Mouse (Mus musculus) T-cell, adult 2 months (primary cell): ENCODE data around the gene Zfp143.
A peak's percentile ranks its signal among the peaks of the same experiment; 100 is the strongest.
"Not testable (repeated sequence)": the region's sequence is repeated elsewhere in the genome, so short reads cannot be mapped to it uniquely, and the experiment has no call there.

ENCODE experiments used
- DNase-seq: peaks from one replicate; pipeline ENCODE4 v3.0.0; 2022; ENCODE audit warnings: low spot score

Zfp143 gene

GRCm38 (mm10) chr7:110096332-110096731 is 35.3 kb downstream of the Zfp143 start:
- DNase-seq = no peak

GRCm38 (mm10) chr7:110097106-110097793 is 36.2 kb downstream of the Zfp143 start:
- no peak for DNase-seq

GRCm38 (mm10) chr7:110100854-110101253 is 39.8 kb downstream of the Zfp143 start:
- DNase-seq = no peak

GRCm38 (mm10) chr7:110101266-110101665 is 40.2 kb downstream of the Zfp143 start:
- no peak for DNase-seq

- no peak for DNase-seq
These were observed 44.0 kb downstream of the Zfp143 start for GRCm38 (mm10) chr7:110105041-110105440.

GRCm38 (mm10) chr7:110106633-110107032 is 45.6 kb downstream of the Zfp143 start:
- no peak for DNase-seq

- DNase-seq = not testable (repeated sequence)
These were observed 47.5 kb downstream of the Zfp143 start for GRCm38 (mm10) chr7:110108524-110108923.

GRCm38 (mm10) chr7:110108967-110109610 is 48.1 kb downstream of the Zfp143 start:
- peak; percentile 60 for DNase-seq

GRCm38 (mm10) chr7:110110061-110110656 is 49.1 kb downstream of the Zfp143 start:
- DNase-seq = no peak

GRCm38 (mm10) chr7:110114699-110115098 is 53.7 kb downstream of the Zfp143 start:
- DNase-seq = no peak

- DNase-seq = no peak
These were observed 55.8 kb downstream of the Zfp143 start for GRCm38 (mm10) chr7:110116731-110117291.

GRCm38 (mm10) chr7:110118448-110118847 is 57.4 kb downstream of the Zfp143 start:
- no peak for DNase-seq

GRCm38 (mm10) chr7:110120157-110120784 is 59.3 kb downstream of the Zfp143 start:
- DNase-seq = no peak

GRCm38 (mm10) chr7:110121162-110121515 is 60.1 kb downstream of the Zfp143 start:
- no peak for DNase-seq

GRCm38 (mm10) chr7:110121516-110122288 is 60.7 kb downstream of the Zfp143 start, which contains the start of gene Wee1:
Gene Wee1 (plus strand): TSS chr7:110122046.
- peak; percentile 95 for DNase-seq

- no peak for DNase-seq
These were observed 61.2 kb downstream of the Zfp143 start for GRCm38 (mm10) chr7:110122289-110122564.

GRCm38 (mm10) chr7:110122565-110123422 is 61.8 kb downstream of the Zfp143 start:
- DNase-seq = peak; percentile 59

- DNase-seq = peak; percentile 9
These were observed 63.0 kb downstream of the Zfp143 start for GRCm38 (mm10) chr7:110123844-110124555.

GRCm38 (mm10) chr7:110128566-110128965 is 67.5 kb downstream of the Zfp143 start:
- no peak for DNase-seq

- DNase-seq = not testable (repeated sequence)
These were observed 71.3 kb downstream of the Zfp143 start for GRCm38 (mm10) chr7:110132272-110132671.
